Mouse (Mus musculus): ENCODE data around the gene Rpl41.

DNA sequence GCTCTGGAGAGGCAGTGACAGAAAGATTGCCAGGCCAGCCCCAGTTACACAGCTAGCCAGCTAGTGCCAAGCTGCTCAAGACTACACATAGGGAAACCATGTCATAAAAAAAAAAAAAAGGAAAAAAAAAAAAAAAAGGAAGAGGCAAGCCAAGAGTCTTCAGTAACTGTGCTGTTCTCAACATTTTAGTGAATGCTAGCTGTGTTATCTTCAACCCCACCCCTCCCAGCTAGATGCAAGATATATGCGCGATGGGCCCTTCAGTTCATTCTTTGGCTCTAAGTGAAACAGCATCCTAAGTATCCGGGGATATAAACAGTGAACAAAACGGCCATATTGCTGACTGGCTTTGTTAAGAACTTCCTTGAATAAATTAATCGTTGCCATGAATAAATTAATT, 43.7 kb upstream of the Rpl41 start:
- TF ChIP-seq NANOG (IDR thresholded peaks at IDR 0.05; ENCODE audit: borderline replicate concordance, low read length) (no peak), CTCF (conservative IDR thresholded peaks at IDR 0.05; ENCODE audit: low read length) (no peak)
